Mouse (Mus musculus) limb, embryonic 14.5 days (tissue): Measurements from ENCODE around the gene Gm5089. TPM values are rescaled to one million over a fixed set of nuclear protein-coding genes. Genes with fewer than 3 reads are reported as not detected.

Experiments used
- ATAC-seq: fragments of 200-750 bp; cut with Nextera tagmentation; 2 replicates; pipeline ENCODE4 v1.8.0; 2017; ENCODE audit warnings: low read depth, moderate number of reproducible peaks, moderate TSS enrichment; ENCODE audit not compliant: low FRiP score
- DNase-seq: peaks from one replicate; pipeline ENCODE4 v3.0.0-alpha.2; 2015; ENCODE audit warnings: low spot score
- H3K27ac ChIP-seq: fragments of 300-500 bp; sonication (generic); replicated peaks from 2 replicates; pipeline ENCODE4 v1.5.1; 2014; ENCODE audit warnings: low read depth, mild to moderate bottlenecking, low read length, moderate library complexity, mixed read lengths
- H3K27me3 ChIP-seq: fragments of 300-500 bp; sonication (generic); 2 replicates; pipeline ENCODE4 v1.6.1; 2014; ENCODE audit warnings: low read length, mixed read lengths; ENCODE audit not compliant: control insufficient read depth, insufficient read depth
- H3K36me3 ChIP-seq: fragments of 300-500 bp; sonication (generic); 2 replicates; pipeline ENCODE4 v1.6.1; 2014; ENCODE audit warnings: mild to moderate bottlenecking, low read length, moderate library complexity, mixed read lengths; ENCODE audit not compliant: control insufficient read depth, insufficient read depth
- H3K4me1 ChIP-seq: fragments of 300-500 bp; sonication (generic); 2 replicates; pipeline ENCODE4 v1.6.1; 2014; ENCODE audit warnings: antibody characterized with exemption, low read length, mixed read lengths; ENCODE audit not compliant: control insufficient read depth, insufficient read depth
- H3K4me2 ChIP-seq: fragments of 300-500 bp; sonication (generic); replicated peaks from 2 replicates; pipeline ENCODE4 v1.6.1; 2014; ENCODE audit warnings: low read depth, mild to moderate bottlenecking, low read length, moderate library complexity; ENCODE audit not compliant: severe bottlenecking
- H3K4me3 ChIP-seq: fragments of 300-500 bp; sonication (generic); replicated peaks from 2 replicates; pipeline ENCODE4 v1.5.1; 2014; ENCODE audit warnings: low read length
- H3K9ac ChIP-seq: fragments of 300-500 bp; sonication (generic); 2 replicates; pipeline ENCODE4 v1.6.1; 2014; ENCODE audit warnings: mild to moderate bottlenecking, low read depth, low read length, moderate library complexity; ENCODE audit not compliant: severe bottlenecking
- H3K9me3 ChIP-seq: fragments of 300-500 bp; sonication (generic); 2 replicates; pipeline ENCODE4 v1.6.1; 2016; ENCODE audit warnings: low read length; ENCODE audit not compliant: control insufficient read depth
- POLR2A ChIP-seq: fragments of 200-500 bp; IDR thresholded peaks from 2 replicates; pipeline ENCODE4 v1.8.0; 2012; ENCODE audit warnings: inconsistent platforms, mild to moderate bottlenecking, moderate library complexity, borderline replicate concordance; ENCODE audit not compliant: insufficient read depth, insufficient read length; ENCODE audit errors: extremely low read depth
- WGBS: fragments of 180-500 bp; shearing (Covaris S2); extraction: QIAGEN DNeasy Blood & Tissue Kit; methylation state at CpG from one replicate; pipeline ENCODE4 v1.1.7; 2014; 5-methylcytosine and 5-hydroxymethylcytosine counted together
- polyA plus RNA-seq, 2 experiments: library from polyadenylated mRNA; depleted of rRNA in 1 of 2; stranded (reverse) in 1 of 2; unstranded in 1 of 2; fragments of >200 nt; fragmentation: Nextera tagmentation in 1 of 2; extraction: Ambion mirVana in 1 of 2; gene quantifications; 2 replicates each; pipeline versions ENCODE4 v1.2.1 to v1.2.3; 2012 to 2014

The Gm5089 gene
- polyA plus RNA-seq (2012; rRNA removed) (not detected in 2 replicates), polyA plus RNA-seq (2014; fragmentation: Nextera tagmentation; extraction: Ambion mirVana) (0.25 TPM in 1 of 2 replicates, not detected in the other)

DNA sequence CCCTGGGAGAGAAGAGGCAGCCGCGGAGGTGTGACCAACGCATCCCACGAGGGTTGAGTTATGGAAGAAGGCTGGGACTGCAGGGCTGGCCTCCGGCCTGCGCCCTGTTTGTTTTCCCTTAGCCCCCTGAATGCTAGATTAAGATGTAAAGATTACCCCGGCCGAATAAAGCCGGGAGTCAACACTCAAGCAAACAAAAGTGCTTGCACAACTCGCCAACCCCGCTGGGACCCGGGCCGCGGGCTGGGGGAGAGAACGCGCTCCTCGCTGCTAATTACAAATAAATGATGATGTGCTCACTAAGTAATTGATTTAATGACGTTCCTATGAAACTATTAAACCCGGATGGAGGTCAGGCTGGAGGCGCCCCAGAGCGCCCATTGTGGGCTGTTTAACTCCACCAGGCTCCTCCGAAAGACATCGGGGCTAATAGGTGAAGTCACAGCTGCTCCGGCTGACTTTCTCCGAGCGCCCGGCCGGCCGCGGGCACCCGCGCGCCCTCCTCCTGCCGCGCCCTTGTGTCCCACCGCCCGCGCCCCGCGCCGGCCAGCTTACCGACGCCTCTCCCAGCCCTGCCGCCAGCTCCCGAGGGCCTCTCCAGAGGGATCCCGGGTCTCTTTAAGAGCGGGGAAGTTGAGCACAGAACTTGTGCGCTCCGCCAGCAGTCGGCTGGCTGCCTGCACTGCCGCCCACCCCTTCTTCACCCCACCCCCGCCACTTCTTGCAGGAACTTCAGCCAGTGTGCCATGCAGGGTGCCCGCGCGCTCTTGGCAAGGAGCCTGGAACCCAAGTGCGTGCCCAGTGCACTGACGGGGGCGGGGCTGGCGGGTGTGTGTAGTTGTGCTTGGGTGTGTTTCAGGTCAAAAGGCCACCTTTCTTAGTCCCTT, at the start of gene Gm5089:
Gm5089 (minus strand) TSS at position 620 of the 887 bp plus-strand sequence.
- H3K4me2 ChIP-seq: peak within 1 kb of the TSS; percentile 62
- H3K27me3 ChIP-seq: peaks cover 89% of the 10 kb centered on the region
- TF ChIP-seq POLR2A: no peak
- H3K9ac ChIP-seq: peak within 1 kb of the TSS; percentile 26
- no peak within 1 kb of the TSS for H3K27ac ChIP-seq
- 1% methylated on average over 55 of the region's 59 CpGs for WGBS
- H3K4me1 ChIP-seq: peaks cover 15% of the 10 kb centered on the region
- H3K4me3 ChIP-seq: peak within 1 kb of the TSS; percentile 35
- ATAC-seq (no peak), DNase-seq (no peak)
- H3K9me3 ChIP-seq: no peaks in the 10 kb centered on the region
- no peaks in the 10 kb centered on the region for H3K36me3 ChIP-seq

DNA sequence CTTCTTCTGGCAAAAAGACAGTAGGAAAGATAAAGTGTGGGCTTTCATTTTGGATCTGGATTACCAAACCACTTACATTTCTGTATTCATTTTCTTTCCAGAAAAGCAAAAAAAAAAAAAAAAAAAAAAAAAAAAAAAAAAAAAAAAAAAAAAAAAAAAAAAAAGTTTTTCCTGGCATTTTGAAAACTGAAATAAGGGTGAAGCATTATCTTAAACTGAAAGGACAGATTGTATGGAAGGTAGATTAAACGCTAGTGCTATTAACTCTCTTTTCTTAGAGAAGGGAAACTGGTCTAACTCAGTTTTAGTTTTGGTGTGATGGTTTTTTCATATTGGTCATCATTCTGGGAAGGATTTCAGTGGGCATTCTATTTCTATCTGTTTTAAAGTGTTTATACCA, 41.1 kb upstream of the Gm5089 start:
- 71% methylated on average over 1 of the region's 1 CpGs for WGBS
- H3K27ac ChIP-seq: no peak overlapping the region
- H3K4me2 ChIP-seq: no peak overlapping the region
- H3K27me3 ChIP-seq: peaks cover 44% of the 10 kb centered on the region
- no peaks in the 10 kb centered on the region for H3K36me3 ChIP-seq
- no peaks in the 10 kb centered on the region for H3K9me3 ChIP-seq
- no peak for ATAC-seq
- no peak overlapping the region for H3K4me3 ChIP-seq
- H3K9ac ChIP-seq: no peak overlapping the region
- peaks cover 6% of the 10 kb centered on the region; the same call in 1 of the 2 replicates for H3K4me1 ChIP-seq
- DNase-seq: no peak
- TF ChIP-seq POLR2A: no peak

DNA sequence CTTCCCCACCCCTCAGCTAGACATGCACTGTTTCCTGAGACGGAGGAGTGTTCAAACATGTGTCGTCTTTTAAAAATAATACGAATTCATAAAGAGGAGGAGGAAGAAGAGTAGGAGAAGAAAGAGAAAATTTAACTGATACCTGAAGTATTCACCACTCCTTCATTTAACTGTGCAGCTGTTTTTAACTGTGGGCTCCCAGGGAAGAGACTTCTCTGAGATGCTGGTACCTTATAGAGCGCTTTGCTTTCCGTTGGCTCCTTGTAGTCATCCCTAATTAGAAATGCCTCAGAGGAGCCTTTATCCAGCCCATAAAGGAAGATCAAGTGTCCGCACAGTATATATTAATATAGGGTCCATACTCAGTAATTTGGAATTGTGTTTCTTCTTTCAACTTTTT, 40.6 kb upstream of the Gm5089 start:
- peaks cover 47% of the 10 kb centered on the region for H3K27me3 ChIP-seq
- H3K4me3 ChIP-seq: no peak overlapping the region
- no peak for DNase-seq
- no peak overlapping the region for H3K9ac ChIP-seq
- no peak overlapping the region for H3K4me2 ChIP-seq
- no peak for TF ChIP-seq POLR2A
- H3K9me3 ChIP-seq: no peaks in the 10 kb centered on the region
- peaks cover 6% of the 10 kb centered on the region; the same call in 1 of the 2 replicates for H3K4me1 ChIP-seq
- no peaks in the 10 kb centered on the region for H3K36me3 ChIP-seq
- H3K27ac ChIP-seq: no peak overlapping the region
- 59% methylated on average over 6 of the region's 6 CpGs for WGBS
- no peak for ATAC-seq

DNA sequence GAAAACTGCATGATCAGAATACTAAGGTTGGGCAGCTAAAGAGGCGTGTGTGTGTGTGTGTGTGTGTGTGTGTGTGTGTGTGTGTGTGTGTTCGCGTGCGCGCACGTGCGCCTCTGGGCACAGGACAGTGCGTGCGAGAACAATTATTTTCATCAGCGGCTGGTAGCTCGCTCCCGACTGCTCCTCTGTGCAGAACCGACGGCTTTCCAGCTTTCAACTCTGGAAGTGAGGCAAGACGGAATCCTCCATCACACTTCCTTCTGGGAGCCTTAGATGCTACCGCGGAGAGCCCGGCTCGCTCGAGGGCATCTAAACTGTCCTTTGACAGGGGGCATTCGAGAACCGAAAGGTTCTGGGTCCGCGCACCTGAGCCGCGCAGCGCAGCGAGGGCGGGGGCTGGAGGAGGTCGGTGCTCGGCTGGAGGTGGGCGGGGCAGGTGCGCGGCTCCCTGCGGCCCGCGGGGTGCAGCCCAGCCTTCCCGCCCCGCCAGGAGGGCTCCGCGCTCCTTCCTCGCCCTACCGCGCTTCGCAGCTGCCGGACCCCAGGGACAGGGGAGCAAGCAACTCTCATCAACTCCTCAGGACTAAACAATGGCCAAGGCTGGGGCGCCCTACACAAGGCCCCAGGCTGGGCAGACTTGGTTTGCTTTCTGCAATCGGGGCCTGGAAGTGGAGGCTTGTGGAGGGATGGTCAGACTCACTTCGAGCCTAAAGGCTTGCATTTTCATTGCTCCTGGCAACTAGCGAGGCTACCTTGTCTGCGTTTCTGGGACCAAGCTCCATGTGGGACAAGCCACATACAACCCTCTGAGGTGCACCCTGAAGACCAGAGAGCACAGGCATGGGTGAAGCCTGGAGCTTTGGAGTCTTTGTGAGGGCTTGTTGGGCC, 39.8 kb upstream of the Gm5089 start, which contains the start of gene Gm10837:
Gm10837 (plus strand) TSS at position 146 of the 888 bp plus-strand sequence.
- 1% methylated on average over 51 of the region's 51 CpGs for WGBS
- Histone ChIP-seq H3K4me1 (peaks cover 6% of the 10 kb centered on the region; the same call in 1 of the 2 replicates), H3K9ac (0 out of 2 replicates have a peak within 1 kb of the TSS, but pooled peaks have one; percentile 31), H3K9me3 (no peaks in the 10 kb centered on the region), H3K27ac (no peak within 1 kb of the TSS), H3K36me3 (no peaks in the 10 kb centered on the region), H3K4me2 (peak within 1 kb of the TSS; percentile 52), H3K4me3 (peak within 1 kb of the TSS; percentile 35), H3K27me3 (peaks cover 54% of the 10 kb centered on the region)
- TF ChIP-seq POLR2A: no peak
- ATAC-seq (no peak), DNase-seq (no peak)

DNA sequence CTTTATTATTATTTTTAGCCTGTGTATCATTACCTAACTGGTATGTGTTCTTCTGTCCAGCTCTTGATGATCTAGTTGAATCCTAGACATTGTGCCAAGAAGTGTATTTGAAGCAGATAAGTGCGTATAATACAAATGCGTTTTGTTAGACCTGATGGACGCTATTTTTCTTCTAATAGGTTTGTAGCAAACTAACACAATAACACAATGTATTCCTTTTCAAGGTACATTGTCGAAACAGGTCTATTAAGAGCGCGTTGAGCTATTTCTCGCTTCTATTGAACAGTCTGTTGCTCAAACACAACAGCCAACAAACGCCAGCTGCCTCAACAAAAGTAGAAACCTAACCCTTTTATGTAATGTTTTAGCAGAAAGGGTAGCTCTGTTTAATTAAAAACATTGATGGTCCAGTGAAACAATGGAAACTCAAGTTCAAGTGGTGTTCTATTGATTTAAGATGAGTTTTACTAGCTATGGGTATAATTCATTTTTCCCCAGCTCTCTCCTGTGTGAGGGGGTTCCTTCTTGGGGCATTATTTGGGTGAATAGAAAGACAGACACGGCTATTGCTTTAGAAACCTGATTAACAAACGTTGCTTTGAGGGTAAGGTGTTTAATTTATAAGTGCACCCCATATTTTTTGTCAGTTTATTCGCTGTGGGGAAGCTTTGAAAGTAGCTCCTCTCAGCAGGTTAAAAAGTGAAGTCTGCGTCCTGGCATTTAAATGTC, 38.9 kb upstream of the Gm5089 start:
- Histone ChIP-seq H3K9ac (no peak overlapping the region), H3K4me2 (peak overlapping the region; percentile 52; the same call in 1 of the 2 replicates)

More for the DNA sequence above, 38.9 kb upstream of the Gm5089 start:
- 6% methylated on average over 12 of the region's 12 CpGs for WGBS
- TF ChIP-seq POLR2A: no peak
- Histone ChIP-seq H3K36me3 (no peaks in the 10 kb centered on the region), H3K27me3 (peaks cover 63% of the 10 kb centered on the region), H3K4me1 (peaks cover 6% of the 10 kb centered on the region; the same call in 1 of the 2 replicates), H3K9me3 (no peaks in the 10 kb centered on the region), H3K4me3 (peak overlapping the region; percentile 35), H3K27ac (no peak overlapping the region)
- DNase-seq: peak; percentile 23
- ATAC-seq: no peak
